Mouse (Mus musculus): ENCODE measurements around the gene Ksr1.

GRCm38 (mm10) chr11:79101568-79101967 lies 44.6 kb downstream of the Ksr1 start:
- no peak for TF ChIP-seq EP300 (IDR thresholded peaks at IDR 0.05; ENCODE audit: low read depth)
- no peak for TF ChIP-seq CTCF (IDR thresholded peaks at IDR 0.05; ENCODE audit: low read depth)

Data from liver, embryonic 14.5 days (tissue).